Mouse (Mus musculus) CH12.LX (cell line): ENCODE results near the gene Hgf. TPM values are rescaled to one million over a fixed set of nuclear protein-coding genes. Genes with fewer than 3 reads are reported as not detected.

Experiments
- DNase-seq: peaks from one replicate; pipeline ENCODE4 v3.0.0-alpha.2; 2013; ENCODE audit errors: extremely low read depth
- H3K27ac ChIP-seq: 2 replicates; pipeline ENCODE4 v1.5.1; 2012; ENCODE audit warnings: low read depth, mild to moderate bottlenecking, control low read depth, moderate library complexity; ENCODE audit not compliant: insufficient read depth
- H3K27me3 ChIP-seq: replicated peaks from 2 replicates; pipeline ENCODE3; 2012; ENCODE audit warnings: inconsistent platforms
- H3K36me3 ChIP-seq, 2 experiments: replicated peaks in 1 of 2; 2 replicates each; pipeline versions ENCODE3 to v1.6.1; 2012; ENCODE audit warnings: inconsistent platforms in 1 of 2, low read length in 1 of 2, mild to moderate bottlenecking in 1 of 2, mixed read lengths in 1 of 2, moderate library complexity in 1 of 2; ENCODE audit not compliant: control insufficient read depth in 1 of 2, insufficient read depth in 1 of 2
- H3K4me1 ChIP-seq, 2 experiments: 2 replicates each; pipeline ENCODE4 v1.6.1; 2012; ENCODE audit warnings: inconsistent platforms in 1 of 2, moderate library complexity in 1 of 2; ENCODE audit not compliant: insufficient read depth in 2 of 2, control insufficient read depth in 1 of 2
- H3K4me2 ChIP-seq: 2 replicates; pipeline ENCODE4 v1.6.1; 2012; ENCODE audit warnings: low read depth, mild to moderate bottlenecking, control low read depth; ENCODE audit not compliant: poor library complexity, insufficient read depth, severe bottlenecking
- H3K4me3 ChIP-seq, 3 experiments: fragments of 150-350 bp in 1 of 3; sonication (generic) in 1 of 3; replicated peaks in 1 of 3; 2 replicates each; pipeline versions ENCODE3 to v1.5.1; 2011 to 2012; ENCODE audit warnings: low read depth in 2 of 3, low read length in 2 of 3, mild to moderate bottlenecking in 2 of 3, moderate library complexity in 2 of 3, control low read depth in 1 of 3, improper control_type of control experiment in 1 of 3, inconsistent platforms in 1 of 3, mixed read lengths in 1 of 3; ENCODE audit not compliant: poor library complexity in 1 of 3
- H3K79me2 ChIP-seq: replicated peaks from 2 replicates; pipeline ENCODE4 v1.6.1; 2012; ENCODE audit warnings: mild to moderate bottlenecking, moderate library complexity; ENCODE audit not compliant: control insufficient read depth, poor library complexity, insufficient read depth, severe bottlenecking; ENCODE audit errors: extremely low read depth
- H3K9ac ChIP-seq: 2 replicates; pipeline ENCODE4 v1.6.1; 2012; ENCODE audit warnings: low read depth, mild to moderate bottlenecking, control low read depth, moderate library complexity; ENCODE audit not compliant: insufficient read depth
- H3K9me3 ChIP-seq: replicated peaks from 2 replicates; pipeline ENCODE3; 2012; ENCODE audit warnings: low read length, inconsistent platforms, mixed read lengths
- CTCF ChIP-seq, 2 experiments: IDR thresholded peaks in 1 of 2; conservative IDR thresholded peaks in 1 of 2; 2 replicates each; pipeline ENCODE4 v1.5.1; 2011 to 2012; ENCODE audit warnings: low read depth in 2 of 2, low read length in 2 of 2, improper control_type of control experiment in 1 of 2, inconsistent platforms in 1 of 2, mild to moderate bottlenecking in 1 of 2, moderate library complexity in 1 of 2
- EP300 ChIP-seq: IDR thresholded peaks from 2 replicates; pipeline ENCODE4 v1.6.1; 2011; ENCODE audit warnings: low read length, improper control_type of control experiment
- ETS1 ChIP-seq: conservative IDR thresholded peaks from 2 replicates; pipeline ENCODE4 v1.6.1; 2012; ENCODE audit warnings: low read depth, mild to moderate bottlenecking, inconsistent platforms, low read length, improper control_type of control experiment, moderate library complexity
- HCFC1 ChIP-seq: IDR thresholded peaks from 2 replicates; pipeline ENCODE4 v1.6.1; 2012; ENCODE audit warnings: low read depth, mild to moderate bottlenecking, inconsistent platforms, low read length, improper control_type of control experiment
- IRF4 ChIP-seq: IDR thresholded peaks from 2 replicates; pipeline ENCODE4 v1.6.1; 2014; ENCODE audit warnings: low read depth, mild to moderate bottlenecking, inconsistent platforms, low read length, improper control_type of control experiment
- JUN ChIP-seq: IDR thresholded peaks from 2 replicates; pipeline ENCODE4 v1.6.1; 2011; ENCODE audit warnings: low read depth, mild to moderate bottlenecking, low read length, improper control_type of control experiment, moderate library complexity; ENCODE audit not compliant: insufficient read depth
- JUND ChIP-seq: conservative IDR thresholded peaks from 2 replicates; pipeline ENCODE4 v1.6.1; 2011; ENCODE audit warnings: low read depth, low read length, improper control_type of control experiment
- KAT2A ChIP-seq: IDR thresholded peaks from 2 replicates; pipeline ENCODE4 v1.6.1; 2012; ENCODE audit warnings: low read length, improper control_type of control experiment, inconsistent platforms; ENCODE audit not compliant: insufficient replicate concordance
- MAFK ChIP-seq: IDR thresholded peaks from 2 replicates; pipeline ENCODE4 v1.6.1; 2011; ENCODE audit warnings: low read length, improper control_type of control experiment; ENCODE audit not compliant: insufficient replicate concordance
- MAX ChIP-seq: IDR thresholded peaks from 2 replicates; pipeline ENCODE4 v1.6.1; 2011; ENCODE audit warnings: low read length, improper control_type of control experiment
- MEF2A ChIP-seq: IDR thresholded peaks from 2 replicates; pipeline ENCODE4 v1.6.1; 2014; ENCODE audit warnings: low read depth, mild to moderate bottlenecking, inconsistent platforms, low read length, improper control_type of control experiment, borderline replicate concordance
- MYC ChIP-seq: IDR thresholded peaks from 2 replicates; pipeline ENCODE4 v1.6.1; 2011; ENCODE audit warnings: low read depth, mild to moderate bottlenecking, improper control_type of control experiment, low read length
- NELFE ChIP-seq: IDR thresholded peaks from 2 replicates; pipeline ENCODE4 v1.6.1; 2011; ENCODE audit warnings: low read depth, low read length, improper control_type of control experiment
- PAX5 ChIP-seq: IDR thresholded peaks from 2 replicates; pipeline ENCODE4 v1.6.1; 2012; ENCODE audit warnings: low read length, inconsistent platforms, mixed read lengths
- RAD21 ChIP-seq: IDR thresholded peaks from 2 replicates; pipeline ENCODE4 v1.6.1; 2011; ENCODE audit warnings: low read depth, mild to moderate bottlenecking, low read length, improper control_type of control experiment, moderate library complexity
- RCOR1 ChIP-seq: conservative IDR thresholded peaks from 2 replicates; pipeline ENCODE4 v1.6.1; 2012; ENCODE audit warnings: low read depth, mild to moderate bottlenecking, inconsistent platforms, low read length, improper control_type of control experiment
- SIN3A ChIP-seq: IDR thresholded peaks from 2 replicates; pipeline ENCODE4 v1.6.1; 2012; ENCODE audit warnings: low read length, improper control_type of control experiment, inconsistent platforms
- SMC3 ChIP-seq: IDR thresholded peaks from 2 replicates; pipeline ENCODE4 v1.6.1; 2011; ENCODE audit warnings: low read depth, low read length, improper control_type of control experiment
- TBP ChIP-seq: conservative IDR thresholded peaks from 2 replicates; pipeline ENCODE4 v1.6.1; 2011; ENCODE audit warnings: low read depth, low read length, improper control_type of control experiment
- TCF12 ChIP-seq: IDR thresholded peaks from 2 replicates; pipeline ENCODE4 v1.6.1; 2014; ENCODE audit warnings: low read depth, mild to moderate bottlenecking, inconsistent platforms, low read length, improper control_type of control experiment
- UBTF ChIP-seq: IDR thresholded peaks from 2 replicates; pipeline ENCODE4 v1.6.1; 2012; ENCODE audit warnings: low read depth, mild to moderate bottlenecking, inconsistent platforms, low read length, improper control_type of control experiment, moderate library complexity
- USF1 ChIP-seq: IDR thresholded peaks from 2 replicates; pipeline ENCODE4 v1.6.1; 2014; ENCODE audit warnings: low read depth, mild to moderate bottlenecking, inconsistent platforms, low read length, improper control_type of control experiment
- ZC3H11A ChIP-seq: IDR thresholded peaks from 2 replicates; pipeline ENCODE4 v1.6.1; 2012; ENCODE audit warnings: low read depth, mild to moderate bottlenecking, inconsistent platforms, low read length, improper control_type of control experiment
- ZMIZ1 ChIP-seq: IDR thresholded peaks from 2 replicates; pipeline ENCODE4 v1.6.1; 2012; ENCODE audit warnings: low read depth, mild to moderate bottlenecking, inconsistent platforms, low read length, improper control_type of control experiment
- dilution Hi-C: fragments of 300-500 bp; cut with MboI; formaldehyde crosslinking; loops from 2 replicates; pipeline ENCODE4 v1.14.3; 2020; ENCODE audit warnings: low sequenced_read_pairs; ENCODE audit not compliant: extremely low pct_unique_long_range_greater_than_20kb, extremely low pct_ligation_motif_present
- in situ Hi-C: fragments of 300-500 bp; cut with MboI; formaldehyde crosslinking; loops from 3 replicates; pipeline ENCODE4 v1.14.3; 2019; ENCODE audit warnings: low sequenced_read_pairs, low pct_ligation_motif_present, low pct_unique_long_range_greater_than_20kb, mixed read lengths
- polyA plus RNA-seq: library from polyadenylated mRNA; unstranded; fragments of >175 nt; gene quantifications from 2 replicates; pipeline ENCODE4 v1.2.1, GENCODE M21; 2012; ENCODE audit warnings: low read depth; ENCODE audit not compliant: insufficient read length
- total RNA-seq, 2 experiments: library from RNA; depleted of rRNA; stranded (reverse); fragments of 300-350 nt in 1 of 2; fragments of >200 nt in 1 of 2; gene quantifications; 2 replicates each; pipeline ENCODE4 v1.2.3; 2012 to 2014

The Hgf gene
- total and polyA plus RNA-seq, 3 experiments = not detected

GRCm38 (mm10) chr5:16632996-16633395 is 79.7 kb downstream of the Hgf start:
- Histone ChIP-seq H3K9ac (no peak overlapping the region), H3K9me3 (no peaks in the 10 kb centered on the region), H3K4me2 (no peak overlapping the region), H3K27ac (no peak overlapping the region), H3K36me3 (no peaks in the 10 kb centered on the region), H3K79me2 (no peaks in the 10 kb centered on the region)
- dilution Hi-C loops (no loop called here), in situ Hi-C loops (no loop called here)
- TF ChIP-seq JUN (no peak), MAFK (no peak), RCOR1 (no peak), USF1 (no peak), TBP (no peak), HCFC1 (no peak), TCF12 (no peak), ZMIZ1 (no peak), MEF2A (no peak), SMC3 (no peak), NELFE (no peak), PAX5 (no peak), SIN3A (no peak)
- TF ChIP-seq, all 38 proteins: peak for 0
- Histone ChIP-seq H3K4me3 (no peak overlapping the region), H3K27me3 (no peaks in the 10 kb centered on the region), H3K4me1 (no peaks in the 10 kb centered on the region)
- DNase-seq = no peak

DNA sequence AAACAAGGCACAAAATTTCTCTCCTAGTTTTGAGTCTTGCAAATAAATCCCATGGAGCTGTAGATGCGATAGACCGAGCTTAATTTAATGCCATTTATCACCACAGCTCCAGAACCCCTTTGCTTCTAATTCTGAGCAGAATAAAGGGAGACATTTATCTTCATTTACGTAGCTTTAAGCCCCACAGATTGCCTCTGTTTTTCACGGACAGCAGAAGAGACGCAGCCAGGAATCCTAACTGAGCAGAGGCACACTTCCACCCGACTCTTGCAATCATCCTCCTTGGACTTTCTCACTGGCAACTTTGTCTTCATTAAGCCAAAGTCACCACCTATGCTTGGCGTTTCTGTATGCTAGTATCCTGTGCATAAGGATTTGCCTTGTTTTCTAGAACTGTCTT is 93.1 kb downstream of the Hgf start:
- Histone ChIP-seq H3K27ac (no peak overlapping the region), H3K36me3 (no peaks in the 10 kb centered on the region), H3K4me1 (no peaks in the 10 kb centered on the region), H3K9me3 (peaks cover 5% of the 10 kb centered on the region), H3K4me2 (no peak overlapping the region), H3K27me3 (no peaks in the 10 kb centered on the region), H3K79me2 (no peaks in the 10 kb centered on the region), H3K9ac (no peak overlapping the region), H3K4me3 (no peak overlapping the region)
- dilution Hi-C loops = no loop called here
- in situ Hi-C loops = no loop called here
- DNase-seq = no peak
- TF ChIP-seq MAX = no peak
- no peak for TF ChIP-seq JUND
- no peak for TF ChIP-seq RAD21
- TF ChIP-seq EP300 = no peak
- no peak for TF ChIP-seq UBTF
- TF ChIP-seq ZC3H11A = no peak
- TF ChIP-seq MYC = no peak
- TF ChIP-seq NELFE = no peak
- no peak for TF ChIP-seq CTCF (conservative IDR thresholded peaks at IDR 0.05 in 1 of 2, IDR thresholded peaks at IDR 0.05 in 1 of 2; ENCODE audit: low read depth in 2 of 2, low read length in 2 of 2)
- TF ChIP-seq IRF4 = no peak
- TF ChIP-seq ETS1 = no peak
- TF ChIP-seq KAT2A = no peak
- TF ChIP-seq HCFC1 = no peak
